ENCODE assay signal across 9 mouse cellular contexts in the genomic region with DNA sequence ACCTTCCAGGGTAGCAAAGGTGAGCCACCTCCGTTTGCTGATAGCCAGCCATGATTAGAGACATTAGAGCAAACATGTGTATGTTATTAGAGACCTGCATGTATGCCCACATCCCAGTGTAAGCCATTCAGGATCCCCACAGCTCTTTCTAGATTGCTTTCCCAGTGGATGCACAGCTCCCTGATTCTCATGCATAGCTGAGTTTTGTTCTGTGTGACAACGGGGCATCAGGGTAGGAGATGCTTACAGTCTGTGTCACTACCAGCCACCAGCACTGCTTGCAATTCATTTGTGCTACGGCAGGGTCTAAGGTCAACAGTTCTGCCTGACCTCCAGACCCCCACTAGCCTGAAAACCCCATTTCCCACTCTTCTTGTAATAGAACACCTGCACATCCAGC. TPM values are rescaled to one million over a fixed set of nuclear protein-coding genes. Genes with fewer than 3 reads are reported as not detected.
DNase-seq lines count a peak whose midpoint lies in the region; ATAC-seq lines count a peak whose summit lies in the region.
"Had no signal": no experiment of that assay in that cellular context is flagged by ENCODE, and none has a peak within 500 bp of the region (broad histone marks: within the 10 kb centered on the region; RNA-seq: fewer than 3 reads in every experiment).

No protein-coding gene starts in this region.

- H3K27ac ChIP-seq in heart, embryonic 15.5 days, result no peak overlapping the region
- peak overlapping the region; percentile 37 for H3K27ac ChIP-seq in hindbrain, embryonic 10.5 days
- H3K27ac ChIP-seq in midbrain, embryonic 16.5 days (ENCODE audit: low read length), result no peak overlapping the region

- intact Hi-C loops in heart, postnatal 14 days (cut with DNase I), result no loop called here

- H3K9ac ChIP-seq in heart, embryonic 15.5 days, result no peak overlapping the region
- peak overlapping the region; percentile 37; the same call in 1 of the 2 replicates for H3K9ac ChIP-seq in midbrain, embryonic 16.5 days (ENCODE audit: low read depth, low read length)

- no peaks in the 10 kb centered on the region for H3K9me3 ChIP-seq in heart, embryonic 15.5 days (replicated peaks)
- H3K9me3 ChIP-seq in hindbrain, embryonic 10.5 days, result no peaks in the 10 kb centered on the region
- no peaks in the 10 kb centered on the region for H3K9me3 ChIP-seq in midbrain, embryonic 16.5 days (replicated peaks; ENCODE audit: control insufficient read depth, low read length, poor library complexity, severe bottlenecking)

- DNase-seq in heart, postnatal 14 days, result no peak
- DNase-seq in embryo, embryonic 10.5 days (ENCODE audit: low spot score), result peak; percentile 37
- peak; percentile 35 for DNase-seq in hindbrain, embryonic 10.5 days (ENCODE audit: low spot score)
- no peak for DNase-seq in urinary bladder, postnatal 14 days (ENCODE audit: low spot score)
- no peak for DNase-seq in thymus, adult 18-20 months
- DNase-seq in layer of hippocampus, adult 18-20 months (ENCODE audit: low spot score in 2 of 2), result no peak

- no peak overlapping the region for H3K4me3 ChIP-seq in heart, embryonic 15.5 days
- peak overlapping the region; percentile 37 for H3K4me3 ChIP-seq in hindbrain, embryonic 10.5 days
- no peak overlapping the region for H3K4me3 ChIP-seq in midbrain, embryonic 16.5 days (ENCODE audit: low read depth, low read length)

- H3K4me1 ChIP-seq in heart, embryonic 15.5 days (replicated peaks), result peaks cover 29% of the 10 kb centered on the region
- peaks cover 36% of the 10 kb centered on the region for H3K4me1 ChIP-seq in hindbrain, embryonic 10.5 days (replicated peaks)
- H3K4me1 ChIP-seq in midbrain, embryonic 16.5 days (ENCODE audit: control insufficient read depth, insufficient read depth, low read length), result peaks cover 17% of the 10 kb centered on the region

- 14% methylated on average over 3 of the region's 3 CpGs for WGBS in heart, embryonic 15.5 days
- 5% methylated on average over 3 of the region's 3 CpGs for WGBS in hindbrain, embryonic 10.5 days
- 1% methylated on average over 3 of the region's 3 CpGs for WGBS in midbrain, embryonic 16.5 days

- H3K36me3 ChIP-seq in heart, embryonic 15.5 days, result no peaks in the 10 kb centered on the region
- no peaks in the 10 kb centered on the region for H3K36me3 ChIP-seq in hindbrain, embryonic 10.5 days
- no peaks in the 10 kb centered on the region for H3K36me3 ChIP-seq in midbrain, embryonic 16.5 days (ENCODE audit: control insufficient read depth, insufficient read depth, low read length)

- H3K4me2 ChIP-seq in heart, embryonic 15.5 days, result peak overlapping the region; percentile 56
- peak overlapping the region; percentile 54 for H3K4me2 ChIP-seq in midbrain, embryonic 16.5 days (ENCODE audit: low read length)

- no peaks in the 10 kb centered on the region for H3K27me3 ChIP-seq in heart, embryonic 15.5 days
- peaks cover 27% of the 10 kb centered on the region for H3K27me3 ChIP-seq in hindbrain, embryonic 10.5 days (ENCODE audit: insufficient read depth, poor library complexity, severe bottlenecking)
- no peaks in the 10 kb centered on the region for H3K27me3 ChIP-seq in midbrain, embryonic 16.5 days (ENCODE audit: control insufficient read depth, insufficient read depth, low read depth, low read length)

- ATAC-seq in heart, embryonic 15.5 days (replicated peaks; ENCODE audit: insufficient number of reproducible peaks, insufficient read depth, low FRiP score, low read depth), result no peak
- 0 out of 2 replicates have a peak, but pooled peaks have one; percentile 6 for ATAC-seq in midbrain, embryonic 16.5 days

RNA-seq across cellular contexts. Expression of a gene that starts 17.5 kb away (rescaled TPM):
- polyA plus RNA-seq in heart, embryonic 15.5 days (2015; fragmentation: Nextera tagmentation; extraction: Ambion mirVana), result 1.4 and 2.1 TPM in 2 replicates
- 1 to 10 TPM; 2.9 to 5.0 TPM for total RNA-seq in heart, postnatal 14 days (2021)
- polyA plus RNA-seq in hindbrain, embryonic 10.5 days (2016; fragmentation: Nextera tagmentation; extraction: Ambion mirVana), result 4.4 and 7.2 TPM in 2 replicates
- 14.3 and 17.7 TPM in 2 replicates for polyA plus RNA-seq in midbrain, embryonic 16.5 days (2015; fragmentation: Nextera tagmentation; extraction: Ambion mirVana)
- total RNA-seq in layer of hippocampus, adult 18-20 months (2021), result 10 to 100 TPM; 59.8 to 61.8 TPM

RNA-seq across cellular contexts. Expression of a gene that starts 59.1 kb away (rescaled TPM):
- not detected in 2 replicates for polyA plus RNA-seq in heart, embryonic 15.5 days (2015; fragmentation: Nextera tagmentation; extraction: Ambion mirVana)
- total RNA-seq in heart, postnatal 14 days (2021), result not detected
- not detected in 2 replicates for polyA plus RNA-seq in hindbrain, embryonic 10.5 days (2016; fragmentation: Nextera tagmentation; extraction: Ambion mirVana)
- not detected in 2 replicates for polyA plus RNA-seq in midbrain, embryonic 16.5 days (2015; fragmentation: Nextera tagmentation; extraction: Ambion mirVana)
- not detected for total RNA-seq in layer of hippocampus, adult 18-20 months (2021)
- polyA plus RNA-seq: large intestine, adult 2 months had no signal

Comparison
In these comparisons a context has a peak if more than half of its experiments do, and no peak if none do; other contexts are left out.
1. DNase-seq: peak in embryo, embryonic 10.5 days (single experiment) and hindbrain, embryonic 10.5 days (single experiment); none in heart, postnatal 14 days (0 of 2), urinary bladder, postnatal 14 days (single experiment), thymus, adult 18-20 months (0 of 2) and layer of hippocampus, adult 18-20 months (0 of 2).